Mouse (Mus musculus): ENCODE measurements at regions not wholly inside any gene's neighbourhood (a gene's known extent, or its start where the extent isn't known, plus 50 kb on each side); places are given as distances from the start of the nearest gene placed in this dataset.
A peak's percentile ranks its signal among the peaks of the same experiment; 100 is the strongest.

DNA sequence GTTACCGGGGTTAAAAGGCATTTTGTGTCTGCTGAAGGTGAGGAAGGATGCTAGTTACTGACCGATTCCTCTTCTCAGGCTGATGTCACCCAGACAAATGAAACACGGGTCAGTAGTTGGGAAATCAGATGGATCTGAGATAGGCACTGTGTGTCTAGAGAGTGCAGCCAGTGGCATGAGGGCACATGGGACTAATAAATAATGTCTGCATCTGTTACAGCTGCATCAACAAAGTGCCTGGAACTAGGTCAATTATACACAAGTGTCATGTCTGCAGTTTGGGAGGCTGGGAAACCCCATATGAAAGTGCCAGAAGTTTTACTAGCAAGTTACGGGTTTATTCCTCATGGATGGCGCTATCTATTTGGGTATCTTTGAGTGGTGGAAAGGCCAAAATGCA, 68.8 kb downstream of the Cxcl12 start:
- DNase-seq, result no peak

DNA sequence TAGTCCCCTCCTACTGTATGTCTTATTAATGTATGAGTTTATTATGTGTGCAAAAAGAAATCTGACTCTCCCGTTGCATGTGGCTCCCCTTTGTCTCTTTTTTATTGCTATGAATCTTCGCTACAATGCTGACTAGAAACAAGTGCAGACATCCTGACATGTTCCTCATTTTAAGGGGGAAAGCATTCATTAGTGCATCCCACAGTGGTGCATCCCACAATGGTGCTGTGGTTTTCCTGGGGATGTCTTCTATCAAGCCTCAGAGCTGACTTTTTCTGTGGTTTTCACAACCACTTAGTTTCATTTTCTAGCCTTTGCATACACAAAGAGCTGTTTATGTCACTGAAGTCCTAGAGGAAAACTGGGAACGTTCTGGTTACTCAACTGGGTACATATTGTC, 72.9 kb downstream of the Cxcl12 start:
- no peak for DNase-seq

DNA sequence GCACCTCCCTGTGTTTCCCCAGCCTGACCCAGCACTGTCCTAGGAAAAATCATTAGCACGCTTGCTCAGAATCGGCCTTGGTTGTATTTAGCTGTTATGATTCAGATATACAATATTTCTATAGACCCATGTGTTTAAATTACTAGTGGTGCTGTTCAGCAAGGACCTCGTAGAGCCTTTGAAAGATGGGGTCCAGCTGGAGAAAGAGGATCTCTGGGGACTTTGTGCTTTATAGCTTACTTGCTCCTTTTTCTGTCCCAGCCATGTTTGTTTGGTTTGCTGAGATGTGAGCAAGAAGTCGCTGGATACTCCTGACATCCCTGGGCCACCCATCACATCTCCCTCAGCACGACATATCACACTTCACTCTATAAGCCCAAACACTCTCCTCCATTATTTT, 77.1 kb downstream of the Cxcl12 start:
- DNase-seq, result no peak

DNA sequence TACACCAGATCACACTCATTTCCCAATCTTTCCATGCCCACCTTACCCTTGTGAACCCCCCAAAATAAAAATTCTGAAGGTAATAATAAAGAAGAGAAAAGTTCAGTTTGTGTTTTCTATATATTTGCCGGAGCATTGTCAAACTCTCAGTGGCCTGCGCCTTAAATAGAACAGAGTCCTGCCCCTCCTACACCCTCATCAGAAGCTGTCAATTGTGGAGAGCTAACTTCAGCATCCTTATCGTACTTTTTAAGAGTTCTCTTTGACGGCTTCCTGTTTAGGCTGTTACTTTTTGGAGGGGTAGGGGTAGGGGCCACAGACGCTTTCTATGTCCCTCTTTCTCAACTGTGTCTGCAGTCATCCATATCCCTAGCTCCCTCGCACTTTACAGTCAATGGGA, 77.5 kb downstream of the Cxcl12 start:
- no peak for DNase-seq

DNA sequence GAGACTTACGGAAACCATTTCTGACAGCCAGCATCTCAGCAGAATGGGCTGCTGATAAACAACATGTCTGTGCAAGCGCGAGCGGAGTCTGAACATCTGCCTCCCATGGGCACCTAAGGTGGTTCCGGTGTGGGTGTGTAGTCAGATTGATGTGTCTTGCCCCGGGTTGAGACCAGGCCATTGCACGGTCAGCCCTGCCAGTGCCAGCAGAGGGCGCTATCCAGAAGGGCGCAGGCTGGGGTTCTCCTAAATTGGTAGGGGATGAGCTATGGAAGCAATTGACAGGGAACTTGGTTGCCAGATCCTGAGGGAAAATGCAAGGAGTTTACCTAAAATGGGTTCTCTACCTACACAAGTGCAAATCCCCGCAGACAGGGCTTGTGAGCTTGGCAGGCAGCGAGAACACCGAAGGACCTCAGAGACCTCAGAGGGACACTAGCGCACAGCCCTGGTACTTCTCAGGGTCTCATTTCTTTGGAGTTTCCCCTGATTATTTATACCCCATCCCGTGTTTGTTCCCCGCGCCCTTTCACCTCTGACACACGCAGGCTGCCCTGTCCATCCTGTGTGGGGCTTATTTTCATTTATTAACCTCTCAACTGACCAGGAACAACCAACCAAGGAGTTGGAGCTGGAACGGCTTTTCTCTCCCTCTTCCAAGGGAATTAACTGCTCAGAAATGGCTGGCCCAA, 81.0 kb downstream of the Cxcl12 start:
- peak; percentile 37 for DNase-seq

DNA sequence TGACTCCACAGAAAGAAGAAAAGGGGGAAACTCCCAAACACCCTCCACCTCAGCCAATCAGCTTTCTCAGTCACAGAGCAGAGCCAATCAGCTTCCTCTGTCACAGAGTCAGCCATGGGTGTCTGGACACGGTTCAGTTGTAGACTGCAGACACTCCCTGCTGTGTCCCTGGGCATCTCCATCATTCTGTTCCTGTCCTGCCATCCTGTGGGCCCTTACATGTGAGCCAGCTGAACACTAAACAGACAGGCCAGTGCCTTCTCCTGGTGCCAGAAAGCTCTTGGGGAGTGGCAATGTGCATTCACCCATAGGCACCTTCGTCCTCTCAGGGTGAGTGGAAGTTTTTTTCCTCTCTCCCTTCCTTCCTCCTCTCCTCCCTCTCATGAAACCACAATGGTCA, 81.7 kb downstream of the Cxcl12 start:
- DNase-seq, result no peak

DNA sequence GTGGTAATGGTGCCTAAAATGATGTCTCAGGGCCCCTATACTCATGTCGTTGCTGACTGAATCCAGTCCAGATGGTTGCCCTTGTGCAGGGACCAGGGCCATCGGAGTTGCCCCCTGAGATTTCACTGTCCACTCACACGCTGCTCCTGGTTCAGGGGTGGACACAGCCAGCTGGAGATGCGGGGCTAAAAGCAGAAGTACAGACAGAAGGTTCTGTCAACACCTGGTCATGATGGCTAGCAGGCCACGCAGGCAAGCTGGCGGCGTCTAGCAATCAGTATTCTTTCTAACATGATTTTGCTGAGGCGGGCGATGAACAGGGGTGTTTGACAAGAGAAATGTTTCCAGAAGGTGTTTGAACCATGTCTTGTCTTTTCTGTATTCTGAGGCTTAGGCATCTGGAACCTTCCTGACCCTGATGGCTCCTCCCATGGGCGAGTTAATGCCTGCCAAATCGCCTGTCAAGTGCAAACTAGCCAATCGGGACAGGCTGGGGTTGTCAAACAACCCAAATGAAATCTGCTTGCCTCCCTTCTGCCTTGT, 83.1 kb downstream of the Cxcl12 start:
- DNase-seq, result no peak

DNA sequence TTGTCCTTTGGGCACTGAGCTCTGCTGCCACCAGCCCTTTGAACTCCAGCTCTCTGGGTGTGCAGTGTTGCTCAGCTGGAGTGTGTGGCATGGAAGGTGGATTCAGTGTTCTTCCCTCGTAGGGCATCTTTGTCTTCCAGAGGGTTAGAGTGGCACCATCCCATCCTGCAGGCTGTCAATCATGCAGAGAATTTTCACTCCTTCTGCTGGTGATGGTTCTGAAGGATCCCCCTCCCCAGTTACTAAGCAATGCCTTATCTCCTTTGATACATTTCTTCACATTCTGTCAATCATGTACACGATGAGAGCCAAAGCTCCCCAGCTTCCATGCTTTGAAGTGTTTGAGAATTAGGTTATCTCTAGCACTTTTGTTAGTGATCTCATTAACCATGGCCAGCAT, 84.0 kb downstream of the Cxcl12 start:
- DNase-seq, result no peak

DNA sequence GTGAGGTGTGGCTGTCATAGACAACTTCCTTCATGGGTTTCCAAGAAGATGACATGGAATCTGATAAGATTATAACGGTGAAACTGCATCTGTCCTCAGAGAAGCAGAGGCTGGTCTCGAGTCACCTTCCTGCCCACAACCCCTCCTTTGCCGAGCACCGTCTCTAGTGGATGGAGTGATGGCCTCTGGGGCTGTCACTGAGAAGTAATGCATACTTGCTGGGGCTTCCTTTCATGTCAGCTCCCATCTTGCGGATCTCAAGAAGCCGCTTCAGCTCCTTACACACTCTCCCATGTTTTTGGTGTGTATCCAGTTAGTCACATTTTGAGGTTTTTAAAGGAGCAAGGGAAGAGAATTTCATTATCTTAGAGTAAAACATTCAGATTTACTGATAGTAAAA, 84.7 kb downstream of the Cxcl12 start:
- no peak for DNase-seq

DNA sequence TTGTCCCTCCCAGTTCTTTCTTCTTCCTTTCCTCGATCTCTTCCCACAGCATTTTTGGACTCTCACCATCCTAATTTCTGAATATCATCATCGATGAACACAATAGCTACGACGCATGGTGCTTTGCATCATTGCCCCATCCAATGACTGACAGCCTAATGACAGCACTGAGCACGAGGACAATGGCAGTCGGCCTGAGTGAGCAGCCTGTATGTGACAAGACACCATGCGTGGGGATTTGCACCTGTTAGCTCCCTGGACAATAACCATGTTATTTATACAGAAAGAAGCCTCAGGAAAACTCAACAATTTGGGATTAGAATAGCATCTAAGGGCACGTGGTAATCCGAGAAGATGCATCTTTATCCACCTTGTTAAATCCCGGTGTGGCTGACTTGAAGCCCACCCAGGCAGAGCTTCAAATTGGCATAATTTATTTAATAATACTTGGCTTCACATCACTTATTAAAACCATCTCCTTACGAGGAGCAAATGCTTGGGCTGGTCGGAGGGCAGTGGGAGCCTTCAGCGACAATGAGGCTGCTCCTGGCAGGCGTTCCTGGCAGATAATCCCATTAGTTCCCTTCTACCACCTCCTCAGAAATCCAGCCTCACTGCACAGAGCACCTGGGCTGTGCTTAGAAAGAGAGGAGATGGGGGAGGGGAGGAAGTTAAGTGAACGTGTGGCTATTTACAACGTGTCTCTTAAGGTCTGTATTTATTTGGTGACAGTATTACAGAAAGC, 85.4 kb downstream of the Cxcl12 start:
- DNase-seq, result no peak

DNA sequence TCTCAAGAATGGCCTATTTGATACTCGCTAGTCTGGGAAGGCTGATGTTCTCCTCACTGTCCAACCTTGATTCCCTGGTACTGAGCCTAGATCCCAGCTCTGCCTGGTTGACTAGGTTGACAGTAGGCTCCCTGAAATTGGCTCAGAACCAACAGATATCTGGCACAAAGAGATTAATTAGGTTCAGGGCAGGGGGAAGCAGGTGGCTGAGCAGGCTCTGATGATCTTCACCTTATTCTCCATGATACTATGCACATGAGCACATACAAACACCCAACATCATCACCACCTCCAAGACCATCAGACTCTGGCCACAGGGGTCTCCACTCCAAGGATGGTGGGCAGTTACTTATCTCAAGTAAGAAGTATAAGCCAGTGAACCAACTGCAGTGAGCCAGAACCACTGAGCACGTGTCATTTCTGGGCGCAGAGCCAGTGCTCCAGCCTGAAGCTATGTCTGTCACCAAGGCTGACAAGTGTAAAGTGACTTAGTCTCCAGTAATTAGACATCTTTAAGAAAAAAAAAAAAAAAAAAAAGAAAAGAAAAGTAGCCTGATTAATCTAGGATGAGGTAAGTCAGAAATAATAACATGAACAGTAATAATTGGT, 86.4 kb downstream of the Cxcl12 start:
- peak; percentile 76 for DNase-seq

DNA sequence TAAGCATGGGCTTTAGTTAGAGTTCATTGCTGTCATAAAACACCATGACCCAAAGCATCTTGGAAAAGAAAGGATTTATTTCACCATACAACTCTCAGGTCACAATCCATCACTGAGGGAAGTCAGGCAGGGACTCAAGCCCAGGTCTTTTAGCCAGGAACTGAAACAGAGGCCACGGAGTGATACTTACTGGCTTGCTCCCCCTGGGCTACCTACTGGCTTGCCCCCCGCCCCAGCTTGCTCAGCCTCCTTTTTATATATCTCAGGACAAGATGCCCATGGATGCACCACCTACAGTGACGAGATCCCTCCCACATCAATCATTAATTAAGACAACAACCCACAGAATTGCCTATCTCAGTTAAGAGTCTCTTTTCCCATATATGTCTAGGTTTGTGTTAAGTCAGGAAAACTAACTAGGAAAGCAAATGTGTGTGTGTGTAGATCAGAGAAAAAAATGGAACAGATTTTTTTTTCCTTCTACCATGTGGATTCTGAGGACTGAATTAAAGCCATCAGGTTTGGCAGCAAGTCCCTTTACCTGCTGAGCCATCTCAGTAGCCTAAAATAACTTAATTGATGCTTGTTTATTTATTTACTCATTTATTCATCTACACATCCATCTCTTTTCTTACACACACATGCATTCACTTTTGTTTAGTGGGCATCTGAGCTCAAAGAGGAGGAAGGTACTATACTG, 87.2 kb downstream of the Cxcl12 start:
- no peak for DNase-seq

DNA sequence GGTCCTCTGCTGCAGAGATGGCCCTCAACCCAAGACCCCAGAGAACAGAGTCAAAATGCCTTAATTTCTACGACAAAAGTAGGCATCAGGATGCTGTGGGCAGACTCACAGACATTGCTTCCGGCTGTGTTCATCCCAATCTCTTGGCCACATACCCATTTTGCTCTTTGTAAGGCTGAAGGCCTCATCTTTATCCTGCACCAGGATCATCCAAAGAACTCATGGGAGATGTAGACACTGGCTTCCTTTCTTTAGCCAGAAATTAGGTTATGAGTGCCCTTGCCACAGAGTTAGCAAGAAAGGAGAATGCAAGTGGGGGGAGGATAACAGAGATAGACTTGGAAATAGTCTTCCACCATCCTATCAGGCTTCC, 87.8 kb downstream of the Cxcl12 start:
- no peak for DNase-seq

DNA sequence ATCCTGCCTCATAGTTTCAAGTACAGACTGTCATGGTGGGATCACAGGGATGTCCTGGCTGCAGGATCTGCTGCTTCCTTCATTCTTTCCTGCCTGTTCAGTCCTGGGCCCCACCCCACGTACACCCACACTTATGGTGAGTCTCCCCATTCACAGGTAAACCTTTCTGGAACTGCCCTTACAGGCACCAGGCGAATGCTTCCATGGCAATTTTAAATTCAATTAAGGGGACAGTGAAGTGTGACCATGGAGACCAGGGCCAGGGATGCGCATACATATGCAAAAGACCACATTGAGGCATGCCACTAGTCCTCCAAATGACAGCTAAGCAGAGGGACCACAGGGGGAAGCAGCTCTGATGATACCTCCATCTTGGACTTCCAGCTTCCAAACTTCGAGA, 89.3 kb downstream of the Cxcl12 start:
- no peak for DNase-seq

DNA sequence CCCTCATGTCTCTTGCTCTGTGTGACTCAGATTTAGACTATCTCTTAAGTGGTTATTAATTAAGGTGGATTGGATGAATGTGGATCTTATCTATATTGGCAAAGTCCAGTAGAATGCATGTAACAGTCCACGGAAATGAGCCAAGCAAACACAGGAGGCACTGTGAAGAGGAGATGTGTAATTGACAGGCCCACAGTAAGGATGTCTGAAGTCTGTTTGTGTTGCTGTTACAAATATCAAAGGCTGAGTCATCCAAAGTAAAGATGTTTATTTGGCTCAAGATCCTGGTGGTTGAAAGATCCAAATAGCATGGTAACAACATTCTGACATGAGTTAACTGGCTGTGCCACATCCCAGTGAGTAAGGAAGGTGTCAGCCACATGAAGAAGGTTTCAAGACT, 99.6 kb downstream of the Cxcl12 start:
- no peak for DNase-seq

DNA sequence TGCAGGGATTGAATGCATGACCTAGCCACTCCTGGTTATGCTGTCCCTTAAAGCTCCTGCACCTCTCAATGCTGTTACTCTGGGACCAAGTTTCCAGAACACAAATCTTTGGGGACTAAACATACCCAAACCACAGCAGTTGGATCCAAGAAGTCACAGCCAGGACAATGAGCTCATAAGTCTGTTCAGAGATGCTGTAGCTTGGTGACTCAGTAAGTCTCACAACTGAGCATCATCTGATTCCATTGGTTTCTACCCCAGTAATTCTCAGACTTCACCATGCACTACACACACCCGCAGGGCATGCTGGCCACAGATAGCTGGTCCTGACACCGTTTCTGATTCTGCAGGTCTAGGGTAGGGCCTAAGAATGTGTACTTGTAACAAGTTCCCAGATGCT, 100.0 kb downstream of the Cxcl12 start:
- no peak for DNase-seq

DNA sequence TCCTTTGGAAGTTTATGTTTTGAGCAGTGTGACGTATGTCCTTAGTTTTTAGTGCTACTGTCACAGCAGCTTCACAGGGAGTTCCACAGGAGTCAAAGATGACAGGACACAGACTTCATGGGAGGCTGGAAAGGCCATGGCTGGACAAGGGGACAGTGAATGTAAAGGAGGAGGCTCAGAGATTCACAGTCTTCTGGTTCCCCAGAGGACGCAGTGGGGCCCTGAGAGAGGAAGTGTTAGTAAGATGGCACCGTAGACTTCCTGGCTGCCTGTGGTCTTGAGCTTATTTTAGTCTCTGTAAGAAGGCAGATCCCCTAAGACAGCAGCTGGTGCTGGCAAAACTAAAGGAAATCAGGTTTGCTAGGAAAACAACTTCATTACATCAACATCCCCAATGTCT, 101.9 kb downstream of the Cxcl12 start:
- no peak for DNase-seq

DNA sequence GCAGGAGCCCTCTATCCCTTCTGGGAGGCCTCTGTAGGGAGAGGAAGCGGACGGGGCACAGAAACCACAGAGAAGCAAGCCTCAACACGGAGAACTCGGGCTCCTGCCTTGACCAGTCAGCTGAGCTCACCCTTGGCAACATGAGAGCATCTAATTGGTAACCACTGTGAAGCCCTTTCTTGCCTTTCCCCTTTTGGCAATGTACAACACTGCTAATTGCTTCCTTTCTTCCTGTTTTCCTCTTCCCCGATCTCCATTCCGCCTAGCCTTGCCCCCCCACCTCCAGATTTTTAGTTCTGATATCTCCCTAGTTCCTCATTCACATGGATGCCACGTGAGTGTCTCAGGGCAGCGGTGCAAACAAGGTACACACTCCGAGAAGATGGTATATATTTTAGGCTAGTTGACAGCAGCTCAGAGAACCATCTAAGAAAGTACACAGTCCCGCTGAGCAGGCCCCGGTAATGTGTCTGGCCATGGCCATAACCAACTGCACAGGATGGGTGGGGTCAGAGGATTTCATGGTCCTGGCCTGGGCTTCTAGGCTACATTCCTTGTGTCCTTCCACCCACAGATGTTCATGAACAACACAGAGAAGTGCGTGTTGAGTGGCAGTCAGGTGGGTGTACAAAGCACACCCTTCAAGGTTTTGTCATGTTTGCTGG, 103.4 kb downstream of the Cxcl12 start:
- no peak for DNase-seq

DNA sequence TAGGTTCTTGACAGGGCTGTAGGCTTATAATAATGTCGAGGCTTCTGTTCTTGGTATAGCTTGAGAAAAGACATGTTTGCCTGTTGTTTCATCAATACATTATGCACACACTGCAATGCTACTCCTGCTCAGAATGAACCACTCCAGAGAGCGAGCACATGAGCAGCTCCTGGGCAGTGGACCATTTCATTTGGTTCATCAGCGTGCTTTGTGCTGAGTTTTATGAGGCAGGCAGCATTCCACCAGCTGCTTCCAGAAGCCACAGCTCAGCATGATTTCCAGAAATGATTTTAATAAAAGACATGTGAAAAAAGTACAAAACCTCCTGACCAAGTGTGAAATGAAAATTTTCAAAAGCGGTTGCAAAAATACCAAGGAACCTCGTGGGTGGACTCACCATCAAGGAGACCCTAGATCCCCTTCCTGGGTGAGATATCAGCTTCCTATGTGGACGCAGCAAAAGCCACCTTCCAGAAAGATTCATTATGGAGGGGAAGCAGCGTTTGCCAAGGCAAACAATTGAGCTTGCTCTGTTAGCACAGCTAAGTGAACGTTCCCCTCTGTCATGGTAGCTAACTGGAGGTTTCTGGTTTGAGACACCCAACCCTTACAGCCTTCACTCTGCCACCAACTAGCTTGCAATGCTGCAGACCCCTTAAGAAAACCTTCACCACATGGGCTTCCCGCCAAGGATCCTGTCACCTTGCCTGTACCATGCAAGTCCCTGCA, 104.1 kb downstream of the Cxcl12 start:
- DNase-seq, result no peak

DNA sequence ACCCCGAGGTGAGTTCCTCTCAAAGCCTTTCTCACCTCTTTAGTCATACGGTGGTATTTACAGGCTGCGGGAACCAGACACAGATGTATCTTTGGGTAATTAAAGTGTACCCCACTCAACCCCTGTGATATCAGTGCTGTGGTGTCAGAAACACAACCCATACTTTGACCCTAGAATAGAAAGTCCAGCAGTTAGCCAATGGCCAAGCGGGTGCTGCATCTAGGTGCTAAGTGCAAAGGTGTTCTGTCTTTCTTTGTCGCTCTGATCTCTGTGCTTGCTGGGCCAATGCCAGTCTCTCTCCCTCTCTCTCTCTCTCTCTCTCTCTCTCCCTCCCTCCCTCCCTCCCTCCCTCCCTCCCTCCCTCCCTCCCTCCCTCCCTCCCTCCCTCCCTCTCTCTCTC, 107.6 kb downstream of the Cxcl12 start:
- DNase-seq, result no peak

DNA sequence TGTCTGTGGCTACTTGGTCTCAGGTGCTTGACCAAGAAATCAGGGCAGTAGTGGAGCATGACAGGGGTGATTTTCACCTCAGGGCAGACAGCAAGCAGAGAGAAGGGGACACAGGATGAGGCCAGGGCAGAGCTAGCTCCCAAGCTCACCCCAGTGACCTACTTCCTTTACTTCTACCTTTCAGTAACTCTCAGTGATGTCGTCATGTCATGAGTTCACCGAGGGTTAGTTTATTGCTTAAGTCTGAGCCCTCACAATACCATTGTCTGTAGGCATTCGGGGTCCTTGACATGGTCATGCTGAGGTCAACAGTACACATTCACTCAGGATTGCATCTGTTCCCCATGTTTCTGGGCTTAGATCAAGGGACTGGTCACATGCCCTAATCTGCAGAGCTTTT, 108.5 kb downstream of the Cxcl12 start:
- no peak for DNase-seq

DNA sequence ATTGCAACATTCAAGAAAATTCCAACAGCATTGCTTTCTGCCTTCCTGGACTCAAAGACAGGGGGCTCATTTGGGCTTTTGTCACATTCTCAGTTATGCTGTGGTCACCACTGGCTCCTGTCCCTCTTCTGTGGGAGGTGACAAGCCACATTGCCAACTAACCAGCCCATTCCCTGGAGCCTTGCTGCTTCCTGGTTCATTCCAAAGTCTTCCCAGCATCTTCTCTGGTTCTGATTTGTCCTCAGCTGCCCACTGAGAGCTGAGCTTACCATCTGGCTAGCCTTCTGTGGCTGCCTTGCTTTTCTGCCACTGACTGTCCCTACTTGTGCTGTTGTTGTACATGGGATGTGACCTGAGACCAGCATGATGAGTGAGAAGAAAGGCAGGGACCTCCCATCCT, 111.0 kb downstream of the Cxcl12 start:
- no peak for DNase-seq
